Mouse (Mus musculus): ENCODE data around the gene Lrrc25. TPM values are rescaled to one million over a fixed set of nuclear protein-coding genes. Genes with fewer than 3 reads are reported as not detected.
A peak's percentile ranks its signal among the peaks of the same experiment; 100 is the strongest.

The Lrrc25 gene
- polyA plus RNA-seq, 1 experiment from 2014 or later: 0.64 TPM

- no peak overlapping the region for H3K4me2 ChIP-seq (ENCODE audit: low read length)
- no peak overlapping the region for H3K4me3 ChIP-seq (ENCODE audit: low read depth, low read length)
- H3K4me1 ChIP-seq (ENCODE audit: control insufficient read depth, insufficient read depth, low read length): peaks cover 5% of the 10 kb centered on the region; the same call in 1 of the 2 replicates
- 15% methylated on average over 5 of the region's 5 CpGs for WGBS
- H3K9ac ChIP-seq (ENCODE audit: low read depth, low read length): no peak overlapping the region
- no peak overlapping the region for H3K27ac ChIP-seq (ENCODE audit: low read length)
- H3K9me3 ChIP-seq (replicated peaks; ENCODE audit: control insufficient read depth, low read length, poor library complexity, severe bottlenecking): no peaks in the 10 kb centered on the region
- H3K36me3 ChIP-seq (ENCODE audit: control insufficient read depth, insufficient read depth, low read length): no peaks in the 10 kb centered on the region
- ATAC-seq: no peak
- H3K27me3 ChIP-seq (ENCODE audit: control insufficient read depth, insufficient read depth, low read depth, low read length): no peaks in the 10 kb centered on the region
Measured at GRCm38 (mm10) chr8:70625104-70625503, 9.1 kb downstream of the Lrrc25 start.

- H3K4me3 ChIP-seq (ENCODE audit: low read depth, low read length): no peak overlapping the region
- H3K4me2 ChIP-seq (ENCODE audit: low read length): no peak overlapping the region
- H3K27me3 ChIP-seq (ENCODE audit: control insufficient read depth, insufficient read depth, low read depth, low read length): peaks cover 3% of the 10 kb centered on the region; the same call in 1 of the 2 replicates
- H3K9me3 ChIP-seq (replicated peaks; ENCODE audit: control insufficient read depth, low read length, poor library complexity, severe bottlenecking): no peaks in the 10 kb centered on the region
- H3K36me3 ChIP-seq (ENCODE audit: control insufficient read depth, insufficient read depth, low read length): no peaks in the 10 kb centered on the region
- no peak for ATAC-seq
- H3K4me1 ChIP-seq (ENCODE audit: control insufficient read depth, insufficient read depth, low read length): peaks cover 6% of the 10 kb centered on the region; the same call in 1 of the 2 replicates
- H3K9ac ChIP-seq (ENCODE audit: low read depth, low read length): no peak overlapping the region
- WGBS: 92% methylated on average over 5 of the region's 5 CpGs
- H3K27ac ChIP-seq (ENCODE audit: low read length): no peak overlapping the region
Measured at GRCm38 (mm10) chr8:70627041-70627440, 11.1 kb downstream of the Lrrc25 start.

- H3K9me3 ChIP-seq (replicated peaks; ENCODE audit: control insufficient read depth, low read length, poor library complexity, severe bottlenecking): no peaks in the 10 kb centered on the region
- peak overlapping the region; percentile 40 for H3K4me3 ChIP-seq (ENCODE audit: low read depth, low read length)
- peaks cover 3% of the 10 kb centered on the region; the same call in 1 of the 2 replicates for H3K27me3 ChIP-seq (ENCODE audit: control insufficient read depth, insufficient read depth, low read depth, low read length)
- peak overlapping the region; percentile 59 for H3K9ac ChIP-seq (ENCODE audit: low read depth, low read length)
- ATAC-seq: peak; percentile 16
- 58% methylated on average over 7 of the region's 7 CpGs for WGBS
- H3K27ac ChIP-seq (ENCODE audit: low read length): peak overlapping the region; percentile 48; the same call in 1 of the 2 replicates
- H3K36me3 ChIP-seq (ENCODE audit: control insufficient read depth, insufficient read depth, low read length): no peaks in the 10 kb centered on the region
- peak overlapping the region; percentile 77 for H3K4me2 ChIP-seq (ENCODE audit: low read length)
- H3K4me1 ChIP-seq (ENCODE audit: control insufficient read depth, insufficient read depth, low read length): peaks cover 6% of the 10 kb centered on the region; the same call in 1 of the 2 replicates
Measured at GRCm38 (mm10) chr8:70628986-70629490, 13.1 kb downstream of the Lrrc25 start.

- H3K27me3 ChIP-seq (ENCODE audit: control insufficient read depth, insufficient read depth, low read depth, low read length): peaks cover 3% of the 10 kb centered on the region; the same call in 1 of the 2 replicates
- 1% methylated on average over 60 of the region's 60 CpGs for WGBS
- peak; percentile 93 for ATAC-seq
Measured at GRCm38 (mm10) chr8:70629574-70630531, 13.9 kb downstream of the Lrrc25 start.

DNA sequence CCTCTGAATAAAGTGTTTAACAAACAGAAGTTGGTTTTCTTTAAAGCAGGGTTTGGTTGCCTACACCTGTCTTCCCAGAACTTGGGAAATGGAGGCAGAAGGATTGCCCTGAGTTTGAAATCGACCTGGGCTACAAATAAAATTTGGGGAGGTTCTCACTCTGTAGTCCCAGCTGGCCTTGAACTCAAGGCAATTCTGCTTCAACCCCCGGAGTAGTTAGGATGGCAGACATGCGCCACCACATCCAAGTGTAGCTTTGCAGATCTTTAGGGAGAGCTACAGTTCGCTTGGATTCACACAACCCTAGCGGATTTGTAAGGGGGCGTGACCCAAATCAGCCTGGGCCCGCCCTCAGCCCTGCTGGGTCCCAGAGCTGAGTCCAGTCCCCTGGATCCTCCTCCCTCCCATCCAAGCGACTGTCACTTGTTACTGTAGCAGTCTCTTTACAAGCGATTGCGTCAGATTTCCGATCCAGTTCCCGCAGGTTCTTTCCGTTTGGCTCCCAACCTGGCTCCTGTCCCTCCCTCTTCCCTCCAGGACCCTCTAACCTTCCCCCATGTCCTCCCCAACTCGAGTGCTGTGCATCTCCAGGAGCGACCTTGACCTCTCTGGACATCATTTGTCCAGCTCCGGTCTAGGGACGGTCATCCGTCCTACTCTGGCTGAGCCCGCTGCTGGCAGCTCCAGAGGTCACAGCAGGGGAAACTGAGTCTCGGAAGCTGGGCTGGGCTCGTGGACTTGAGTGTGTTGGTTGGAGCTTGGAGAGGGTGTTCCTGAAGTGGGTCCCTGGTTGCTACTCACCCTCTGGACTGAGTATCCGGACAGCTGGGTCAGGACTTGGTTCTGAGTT lies 14.8 kb downstream of the Lrrc25 start:
- peaks cover 6% of the 10 kb centered on the region; the same call in 1 of the 2 replicates for H3K4me1 ChIP-seq (ENCODE audit: control insufficient read depth, insufficient read depth, low read length)

More at GRCm38 (mm10) chr8:70629574-70630531, 13.9 kb downstream of the Lrrc25 start:
- Histone ChIP-seq H3K4me1 (ENCODE audit: control insufficient read depth, insufficient read depth, low read length) (peaks cover 6% of the 10 kb centered on the region; the same call in 1 of the 2 replicates), H3K4me3 (ENCODE audit: low read depth, low read length) (peak overlapping the region; percentile 40), H3K36me3 (ENCODE audit: control insufficient read depth, insufficient read depth, low read length) (no peaks in the 10 kb centered on the region), H3K27ac (ENCODE audit: low read length) (peak overlapping the region; percentile 48), H3K9me3 (replicated peaks; ENCODE audit: control insufficient read depth, low read length, poor library complexity, severe bottlenecking) (no peaks in the 10 kb centered on the region), H3K9ac (ENCODE audit: low read depth, low read length) (peak overlapping the region; percentile 59), H3K4me2 (ENCODE audit: low read length) (peak overlapping the region; percentile 77)

GRCm38 (mm10) chr8:70631436-70631835 lies 15.5 kb downstream of the Lrrc25 start:
- ATAC-seq: no peak
- Histone ChIP-seq H3K9ac (ENCODE audit: low read depth, low read length) (no peak overlapping the region), H3K4me2 (ENCODE audit: low read length) (no peak overlapping the region), H3K4me1 (ENCODE audit: control insufficient read depth, insufficient read depth, low read length) (peaks cover 6% of the 10 kb centered on the region; the same call in 1 of the 2 replicates), H3K4me3 (ENCODE audit: low read depth, low read length) (no peak overlapping the region), H3K9me3 (replicated peaks; ENCODE audit: control insufficient read depth, low read length, poor library complexity, severe bottlenecking) (no peaks in the 10 kb centered on the region), H3K27me3 (ENCODE audit: control insufficient read depth, insufficient read depth, low read depth, low read length) (peaks cover 3% of the 10 kb centered on the region; the same call in 1 of the 2 replicates), H3K36me3 (ENCODE audit: control insufficient read depth, insufficient read depth, low read length) (no peaks in the 10 kb centered on the region), H3K27ac (ENCODE audit: low read length) (no peak overlapping the region)
- 18% methylated on average over 23 of the region's 24 CpGs for WGBS

More for the DNA sequence above, 14.8 kb downstream of the Lrrc25 start:
- peak; percentile 30; the same call in 1 of the 2 replicates for ATAC-seq
- peaks cover 3% of the 10 kb centered on the region; the same call in 1 of the 2 replicates for H3K27me3 ChIP-seq (ENCODE audit: control insufficient read depth, insufficient read depth, low read depth, low read length)
- H3K4me3 ChIP-seq (ENCODE audit: low read depth, low read length): no peak overlapping the region; the same call in 1 of the 2 replicates
- no peaks in the 10 kb centered on the region for H3K9me3 ChIP-seq (replicated peaks; ENCODE audit: control insufficient read depth, low read length, poor library complexity, severe bottlenecking)
- H3K36me3 ChIP-seq (ENCODE audit: control insufficient read depth, insufficient read depth, low read length): no peaks in the 10 kb centered on the region
- 12% methylated on average over 22 of the region's 22 CpGs for WGBS
- H3K4me2 ChIP-seq (ENCODE audit: low read length): peak overlapping the region; percentile 77
- H3K9ac ChIP-seq (ENCODE audit: low read depth, low read length): peak overlapping the region; percentile 7; the same call in 1 of the 2 replicates
- no peak overlapping the region for H3K27ac ChIP-seq (ENCODE audit: low read length)

GRCm38 (mm10) chr8:70632346-70632892 lies 16.5 kb downstream of the Lrrc25 start, which contains the start of gene Gdf15:
TSS of gene Gdf15 (minus strand) at chr8:70632456.
- Histone ChIP-seq H3K9ac (ENCODE audit: low read depth, low read length) (no peak within 1 kb of the TSS), H3K27ac (ENCODE audit: low read length) (no peak within 1 kb of the TSS), H3K4me1 (ENCODE audit: control insufficient read depth, insufficient read depth, low read length) (peaks cover 6% of the 10 kb centered on the region; the same call in 1 of the 2 replicates), H3K4me2 (ENCODE audit: low read length) (no peak within 1 kb of the TSS), H3K36me3 (ENCODE audit: control insufficient read depth, insufficient read depth, low read length) (no peaks in the 10 kb centered on the region), H3K27me3 (ENCODE audit: control insufficient read depth, insufficient read depth, low read depth, low read length) (peaks cover 3% of the 10 kb centered on the region; the same call in 1 of the 2 replicates), H3K9me3 (replicated peaks; ENCODE audit: control insufficient read depth, low read length, poor library complexity, severe bottlenecking) (no peaks in the 10 kb centered on the region), H3K4me3 (ENCODE audit: low read depth, low read length) (no peak within 1 kb of the TSS)
- no peak for ATAC-seq
- 81% methylated on average over 6 of the region's 6 CpGs for WGBS

DNA sequence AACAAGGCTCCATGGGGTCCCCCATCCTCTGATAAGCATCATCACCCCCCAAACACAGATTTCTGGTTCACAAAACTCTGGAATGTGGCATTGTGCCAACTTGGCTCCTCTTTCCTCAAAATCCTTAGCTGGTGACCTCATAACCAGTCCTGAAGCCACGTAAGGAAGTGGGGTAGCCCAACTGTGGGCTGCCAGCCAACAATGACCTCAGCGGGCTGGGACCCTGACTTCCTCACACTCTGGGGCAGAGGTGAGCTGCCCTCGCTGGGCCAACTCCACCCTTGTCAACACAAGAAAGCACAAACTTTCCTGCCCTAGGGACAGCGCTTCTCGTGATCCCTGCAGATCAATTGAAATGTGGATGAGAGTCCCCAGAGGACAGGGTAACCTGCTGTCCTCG lies 18.1 kb downstream of the Lrrc25 start:
- H3K36me3 ChIP-seq (ENCODE audit: control insufficient read depth, insufficient read depth, low read length): no peaks in the 10 kb centered on the region
- H3K4me2 ChIP-seq (ENCODE audit: low read length): no peak overlapping the region
- peaks cover 3% of the 10 kb centered on the region; the same call in 1 of the 2 replicates for H3K27me3 ChIP-seq (ENCODE audit: control insufficient read depth, insufficient read depth, low read depth, low read length)
- H3K4me1 ChIP-seq (ENCODE audit: control insufficient read depth, insufficient read depth, low read length): peaks cover 5% of the 10 kb centered on the region; the same call in 1 of the 2 replicates
- WGBS: 67% methylated on average over 6 of the region's 6 CpGs
- no peak overlapping the region for H3K9ac ChIP-seq (ENCODE audit: low read depth, low read length)
- no peak for ATAC-seq
- H3K4me3 ChIP-seq (ENCODE audit: low read depth, low read length): no peak overlapping the region
- no peak overlapping the region for H3K27ac ChIP-seq (ENCODE audit: low read length)
- no peaks in the 10 kb centered on the region for H3K9me3 ChIP-seq (replicated peaks; ENCODE audit: control insufficient read depth, low read length, poor library complexity, severe bottlenecking)

Measured in midbrain, embryonic 16.5 days (tissue).